Mouse (Mus musculus) urinary bladder, postnatal 14 days (tissue): ENCODE measurements at regions not wholly inside any gene's neighbourhood (a gene's known extent, or its start where the extent isn't known, plus 50 kb on each side); places are given as distances from the start of the nearest gene placed in this dataset.

Source experiments
- DNase-seq: peaks from one replicate; pipeline ENCODE4 v3.0.0; 2021; ENCODE audit warnings: low spot score

- no peak for DNase-seq
Observed at GRCm38 (mm10) chr14:58678126-58678656, 464.5 kb downstream of the 1700129C05Rik start.

- DNase-seq: no peak
Observed at GRCm38 (mm10) chr14:58675146-58675545, 467.5 kb downstream of the 1700129C05Rik start.

GRCm38 (mm10) chr14:58663946-58664345 is 478.7 kb downstream of the 1700129C05Rik start:
- no peak for DNase-seq

- DNase-seq: no peak
Observed at GRCm38 (mm10) chr14:58662601-58663000, 480.1 kb downstream of the 1700129C05Rik start.

GRCm38 (mm10) chr14:58661416-58661815 is 481.3 kb downstream of the 1700129C05Rik start:
- no peak for DNase-seq

- no peak for DNase-seq
Observed at GRCm38 (mm10) chr14:58657263-58657662, 485.4 kb downstream of the 1700129C05Rik start.

- DNase-seq: no peak
Observed at GRCm38 (mm10) chr14:58656935-58657238, 485.8 kb downstream of the 1700129C05Rik start.

- DNase-seq: no peak
Observed at GRCm38 (mm10) chr14:58656212-58656934, 486.3 kb downstream of the 1700129C05Rik start.

- DNase-seq: no peak
Observed at GRCm38 (mm10) chr14:58653026-58653425, 489.7 kb downstream of the 1700129C05Rik start.

- DNase-seq: no peak
Observed at GRCm38 (mm10) chr14:58652004-58652403, 490.7 kb downstream of the 1700129C05Rik start.

- DNase-seq: no peak
Observed at GRCm38 (mm10) chr14:58651210-58651609, 491.5 kb downstream of the 1700129C05Rik start.

GRCm38 (mm10) chr14:58638337-58638696 is 504.4 kb downstream of the 1700129C05Rik start:
- DNase-seq: no peak

- DNase-seq: no peak
Observed at GRCm38 (mm10) chr14:58637405-58638336, 505.0 kb downstream of the 1700129C05Rik start.

- DNase-seq: peak; percentile 42
Observed at GRCm38 (mm10) chr14:58631221-58631620, 511.5 kb downstream of the 1700129C05Rik start.

- DNase-seq: no peak
Observed at GRCm38 (mm10) chr14:58628266-58628665, 514.4 kb downstream of the 1700129C05Rik start.

GRCm38 (mm10) chr14:58626506-58627256 is 516.0 kb downstream of the 1700129C05Rik start:
- DNase-seq: no peak

GRCm38 (mm10) chr14:58620186-58620585 is 522.5 kb downstream of the 1700129C05Rik start:
- no peak for DNase-seq

- DNase-seq: peak; percentile 9
Observed at GRCm38 (mm10) chr14:58617656-58618055, 525.0 kb downstream of the 1700129C05Rik start.

GRCm38 (mm10) chr14:58608216-58608615 is 534.5 kb downstream of the 1700129C05Rik start:
- peak; percentile 5 for DNase-seq

GRCm38 (mm10) chr14:58607734-58608133 is 535.0 kb downstream of the 1700129C05Rik start:
- DNase-seq: no peak

- no peak for DNase-seq
Observed at GRCm38 (mm10) chr14:58605529-58605928, 535.2 kb downstream of the Fgf9 start.

- no peak for DNase-seq
Observed at GRCm38 (mm10) chr14:58598867-58599266, 528.5 kb downstream of the Fgf9 start.
